Comparison of ENCODE assay signal across 19 mouse cellular contexts in the genomic region with DNA sequence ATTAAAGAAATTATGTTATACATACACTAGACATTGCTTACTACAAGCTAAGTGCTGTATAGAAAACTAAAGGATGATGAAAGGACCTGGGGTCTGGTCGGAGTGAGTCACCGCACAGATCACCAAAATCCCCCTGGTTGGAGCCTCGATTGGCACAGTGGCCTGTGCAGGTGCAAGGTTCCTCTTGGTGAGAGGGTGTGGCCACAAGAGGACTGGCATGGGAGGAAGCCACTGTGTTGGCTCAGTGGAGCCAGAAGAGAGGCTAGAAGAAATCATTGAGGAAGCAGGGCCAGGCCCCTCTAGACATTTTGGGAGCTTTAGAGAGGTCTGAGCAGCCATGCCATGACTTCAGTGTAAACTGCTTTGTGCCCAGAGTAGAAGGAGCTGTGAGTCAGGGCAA. TPM values are rescaled to one million over a fixed set of nuclear protein-coding genes. Genes with fewer than 3 reads are reported as not detected.
A peak's percentile ranks its signal among the peaks of the same experiment; 100 is the strongest.
DNase-seq lines count a peak whose midpoint lies in the region; ATAC-seq lines count a peak whose summit lies in the region.
"Had no signal": no experiment of that assay in that cellular context is flagged by ENCODE, and none has a peak within 500 bp of the region (broad histone marks: within the 10 kb centered on the region; RNA-seq: fewer than 3 reads in every experiment).

No protein-coding gene starts in this region.

- peak; percentile 74 to 77 for DNase-seq in spleen, postnatal 36 days (ENCODE audit: low spot score in 2 of 2)
- no peak for DNase-seq in spleen, postnatal 4 days (ENCODE audit: low spot score in 2 of 2)
- DNase-seq in splenic B cell, adult 2 months (ENCODE audit: low read depth, low spot score): peak; percentile 79
- no peak for DNase-seq in Muller cell, postnatal 12 days (ENCODE audit: inconsistent ontology term)
- no peak for DNase-seq in testis, postnatal 14 days (ENCODE audit: low spot score)
- DNase-seq: adrenal gland, postnatal 10 days; cerebellum, postnatal 10 days; forebrain, postnatal 0 days; gastrocnemius, postnatal 25 days; heart, postnatal 36 days; kidney, adult 9 months; kidney, postnatal 14 days; layer of hippocampus, postnatal 36 days; midbrain, embryonic 14.5 days had no signal

- ATAC-seq in activated CD4-positive, CD25-positive, alpha-beta regulatory T cell, adult 4 months: peak; percentile 21
- peak; percentile 81 for ATAC-seq in megakaryocyte, adult 5-6 weeks (ENCODE audit: poor library complexity, severe bottlenecking)
- ATAC-seq: forebrain, postnatal 0 days had no signal

- no peaks in the 10 kb centered on the region for H3K27me3 ChIP-seq in splenic B cell, adult 2 months (ENCODE audit: control insufficient read depth, insufficient read depth, low read length, poor library complexity, severe bottlenecking)
- H3K27me3 ChIP-seq: heart, embryonic 15.5 days; neural tube, embryonic 13.5 days had no signal

- peaks cover 15% of the 10 kb centered on the region for H3K36me3 ChIP-seq in splenic B cell, adult 2 months (ENCODE audit: control insufficient read depth, insufficient read depth, low read length, poor library complexity, severe bottlenecking)

RNA-seq across cellular contexts. Expression of a gene that starts 7.3 kb away (rescaled TPM):
- polyA plus RNA-seq in activated CD4-positive, CD25-positive, alpha-beta regulatory T cell, adult 4 months (2017; shearing (Covaris generic)): 10 to 100 TPM; 28.6 to 36.1 TPM
- 14.5 and 16.4 TPM in 2 replicates for total RNA-seq in megakaryocyte, adult 5-6 weeks (2015)
- total RNA-seq in megakaryocyte, adult 5-6 weeks (2017): 15.0 and 17.3 TPM in 2 replicates

RNA-seq across cellular contexts. Expression of a gene that starts 54.4 kb away (rescaled TPM):
- under 1 TPM; 0.46 to 0.97 TPM for polyA plus RNA-seq in activated CD4-positive, CD25-positive, alpha-beta regulatory T cell, adult 4 months (2017; shearing (Covaris generic))
- total RNA-seq in megakaryocyte, adult 5-6 weeks (2015): 0.07 TPM in 1 of 2 replicates, not detected in the other
- 0.20 TPM in 1 of 2 replicates, not detected in the other for total RNA-seq in megakaryocyte, adult 5-6 weeks (2017)
- polyA plus RNA-seq: lung, embryonic 16.5 days had no signal

Comparison
In these comparisons a context has a peak if more than half of its experiments do, and no peak if none do; other contexts are left out.
1. DNase-seq: peak in spleen, postnatal 36 days (2 of 2) and splenic B cell, adult 2 months (single experiment); none in spleen, postnatal 4 days (0 of 2), Muller cell, postnatal 12 days (single experiment) and testis, postnatal 14 days (single experiment).